Mouse (Mus musculus): ENCODE measurements around the gene Syt6. TPM values are rescaled to one million over a fixed set of nuclear protein-coding genes. Genes with fewer than 3 reads are reported as not detected.

Gene Syt6
- total and polyA plus RNA-seq, 2 experiments from 2014 or later, result 21.0 to 44.2 TPM

GRCm38 (mm10) chr3:103597586-103597985, 22.6 kb downstream of the Syt6 start:
- Histone ChIP-seq H3K4me1 (ENCODE audit: insufficient read depth) (no peaks in the 10 kb centered on the region), H3K27ac (ENCODE audit: low read depth, low read length) (no peak overlapping the region), H3K9me3 (ENCODE audit: low read length) (no peaks in the 10 kb centered on the region), H3K9ac (no peak overlapping the region), H3K4me2 (ENCODE audit: low read depth) (no peak overlapping the region), H3K36me3 (ENCODE audit: insufficient read depth) (0 out of 2 replicates have a peak, but pooled peaks cover 3% of the 10 kb centered on the region), H3K4me3 (ENCODE audit: low read depth, low read length) (no peak overlapping the region), H3K27me3 (ENCODE audit: insufficient read depth, low read length) (no peaks in the 10 kb centered on the region)
- ATAC-seq (no peak), DNase-seq (no peak)
- 75% methylated on average over 4 of the region's 4 CpGs for WGBS
- TF ChIP-seq CTCF (IDR thresholded peaks at IDR 0.05; ENCODE audit: low read depth), result no peak

GRCm38 (mm10) chr3:103601011-103601410, 26.0 kb downstream of the Syt6 start:
- WGBS, result 48% methylated on average over 7 of the region's 7 CpGs
- no peaks in the 10 kb centered on the region for H3K4me1 ChIP-seq (ENCODE audit: insufficient read depth)
- H3K27ac ChIP-seq (ENCODE audit: low read depth, low read length), result no peak overlapping the region
- no peaks in the 10 kb centered on the region for H3K27me3 ChIP-seq (ENCODE audit: insufficient read depth, low read length)
- ATAC-seq (peak; percentile 27; the same call in 1 of the 2 replicates), DNase-seq (no peak)
- no peak overlapping the region for H3K4me2 ChIP-seq (ENCODE audit: low read depth)
- H3K9me3 ChIP-seq (ENCODE audit: low read length), result no peaks in the 10 kb centered on the region
- no peak overlapping the region for H3K4me3 ChIP-seq (ENCODE audit: low read depth, low read length)
- TF ChIP-seq CTCF (IDR thresholded peaks at IDR 0.05; ENCODE audit: low read depth), result no peak
- no peak overlapping the region for H3K9ac ChIP-seq
- no peaks in the 10 kb centered on the region for H3K36me3 ChIP-seq (ENCODE audit: insufficient read depth)

- Histone ChIP-seq H3K9me3 (ENCODE audit: low read length) (no peaks in the 10 kb centered on the region), H3K9ac (no peak overlapping the region), H3K4me2 (ENCODE audit: low read depth) (no peak overlapping the region), H3K36me3 (ENCODE audit: insufficient read depth) (no peaks in the 10 kb centered on the region), H3K27me3 (ENCODE audit: insufficient read depth, low read length) (no peaks in the 10 kb centered on the region), H3K4me1 (ENCODE audit: insufficient read depth) (no peaks in the 10 kb centered on the region), H3K27ac (ENCODE audit: low read depth, low read length) (no peak overlapping the region), H3K4me3 (ENCODE audit: low read depth, low read length) (no peak overlapping the region)
- no peak for TF ChIP-seq CTCF (IDR thresholded peaks at IDR 0.05; ENCODE audit: low read depth)
- 59% methylated on average over 1 of the region's 1 CpGs for WGBS
- ATAC-seq (no peak), DNase-seq (no peak)
Measured at GRCm38 (mm10) chr3:103601561-103601960, 26.5 kb downstream of the Syt6 start.

GRCm38 (mm10) chr3:103606045-103606597, 31.1 kb downstream of the Syt6 start:
- Histone ChIP-seq H3K27me3 (ENCODE audit: insufficient read depth, low read length) (no peaks in the 10 kb centered on the region), H3K9me3 (ENCODE audit: low read length) (no peaks in the 10 kb centered on the region), H3K27ac (ENCODE audit: low read depth, low read length) (no peak overlapping the region), H3K4me1 (ENCODE audit: insufficient read depth) (no peaks in the 10 kb centered on the region), H3K36me3 (ENCODE audit: insufficient read depth) (no peaks in the 10 kb centered on the region), H3K4me2 (ENCODE audit: low read depth) (no peak overlapping the region), H3K9ac (no peak overlapping the region), H3K4me3 (ENCODE audit: low read depth, low read length) (no peak overlapping the region)
- ATAC-seq, result no peak
- DNase-seq, result no peak
- WGBS, result 87% methylated on average over 6 of the region's 6 CpGs
- TF ChIP-seq CTCF (IDR thresholded peaks at IDR 0.05; ENCODE audit: low read depth), result no peak

DNA sequence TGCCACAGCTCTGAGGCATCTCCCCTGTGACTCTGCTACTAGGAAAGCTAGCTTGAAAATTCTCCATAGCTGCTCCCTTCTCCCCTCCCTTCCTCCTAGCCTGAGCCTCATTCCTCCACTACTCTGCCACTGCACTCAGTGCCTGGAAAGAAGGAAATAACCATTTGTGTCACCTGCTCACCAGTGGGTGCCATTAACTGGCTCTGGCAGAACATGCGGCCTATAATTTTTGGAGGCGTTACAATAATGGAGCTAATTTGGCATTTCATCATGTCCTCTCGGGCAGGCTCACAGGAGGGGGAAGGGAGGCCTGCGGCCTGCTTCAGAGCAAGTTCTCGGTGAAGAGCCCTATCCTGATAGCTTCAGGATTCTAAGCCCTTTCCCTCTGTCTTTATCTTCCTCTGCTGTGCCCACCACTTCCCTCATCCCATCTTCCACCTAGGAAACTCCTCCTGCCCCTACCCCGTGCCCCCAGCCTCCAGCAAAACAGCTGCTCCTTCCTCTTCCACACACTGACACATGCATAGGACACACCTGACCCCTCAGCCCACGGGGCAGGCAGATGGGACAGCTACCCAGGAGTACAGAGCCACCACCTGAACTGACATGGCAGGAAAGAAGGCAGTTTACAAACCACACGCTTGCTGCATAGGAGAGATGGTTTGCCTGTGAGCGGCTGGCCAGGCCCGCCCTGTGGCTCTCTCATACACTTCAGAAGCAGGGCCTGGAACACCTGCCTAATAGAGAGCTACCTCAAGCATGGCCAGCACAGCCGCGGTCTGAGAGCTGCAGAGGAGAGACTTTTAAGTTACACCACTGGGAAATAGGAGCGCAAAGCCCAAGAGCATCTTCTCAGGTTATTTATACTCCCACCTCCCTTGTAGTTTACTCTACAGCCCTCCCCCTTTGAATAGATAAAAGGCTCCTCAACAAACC, 31.9 kb downstream of the Syt6 start:
- TF ChIP-seq CTCF (IDR thresholded peaks at IDR 0.05; ENCODE audit: low read depth), result no peak
- DNase-seq (no peak), ATAC-seq (peak; percentile 42; the same call in 1 of the 2 replicates)

GRCm38 (mm10) chr3:103610231-103610630, 35.2 kb downstream of the Syt6 start:
- Histone ChIP-seq H3K9me3 (ENCODE audit: low read length) (no peaks in the 10 kb centered on the region), H3K4me2 (ENCODE audit: low read depth) (no peak overlapping the region), H3K4me3 (ENCODE audit: low read depth, low read length) (no peak overlapping the region), H3K27ac (ENCODE audit: low read depth, low read length) (no peak overlapping the region), H3K9ac (no peak overlapping the region), H3K36me3 (ENCODE audit: insufficient read depth) (no peaks in the 10 kb centered on the region), H3K27me3 (ENCODE audit: insufficient read depth, low read length) (no peaks in the 10 kb centered on the region), H3K4me1 (ENCODE audit: insufficient read depth) (no peaks in the 10 kb centered on the region)
- WGBS, result 92% methylated on average over 5 of the region's 5 CpGs
- TF ChIP-seq CTCF (IDR thresholded peaks at IDR 0.05; ENCODE audit: low read depth), result no peak
- ATAC-seq (no peak), DNase-seq (no peak)

More for the DNA sequence above, 31.9 kb downstream of the Syt6 start:
- Histone ChIP-seq H3K27me3 (ENCODE audit: insufficient read depth, low read length) (no peaks in the 10 kb centered on the region), H3K4me3 (ENCODE audit: low read depth, low read length) (no peak overlapping the region), H3K4me2 (ENCODE audit: low read depth) (no peak overlapping the region), H3K27ac (ENCODE audit: low read depth, low read length) (no peak overlapping the region), H3K4me1 (ENCODE audit: insufficient read depth) (no peaks in the 10 kb centered on the region), H3K9me3 (ENCODE audit: low read length) (no peaks in the 10 kb centered on the region), H3K36me3 (ENCODE audit: insufficient read depth) (no peaks in the 10 kb centered on the region), H3K9ac (no peak overlapping the region)
- 71% methylated on average over 13 of the region's 13 CpGs for WGBS

Data from forebrain, postnatal 0 days (tissue).